ENCODE assay signal across 8 mouse cellular contexts in the genomic region with DNA sequence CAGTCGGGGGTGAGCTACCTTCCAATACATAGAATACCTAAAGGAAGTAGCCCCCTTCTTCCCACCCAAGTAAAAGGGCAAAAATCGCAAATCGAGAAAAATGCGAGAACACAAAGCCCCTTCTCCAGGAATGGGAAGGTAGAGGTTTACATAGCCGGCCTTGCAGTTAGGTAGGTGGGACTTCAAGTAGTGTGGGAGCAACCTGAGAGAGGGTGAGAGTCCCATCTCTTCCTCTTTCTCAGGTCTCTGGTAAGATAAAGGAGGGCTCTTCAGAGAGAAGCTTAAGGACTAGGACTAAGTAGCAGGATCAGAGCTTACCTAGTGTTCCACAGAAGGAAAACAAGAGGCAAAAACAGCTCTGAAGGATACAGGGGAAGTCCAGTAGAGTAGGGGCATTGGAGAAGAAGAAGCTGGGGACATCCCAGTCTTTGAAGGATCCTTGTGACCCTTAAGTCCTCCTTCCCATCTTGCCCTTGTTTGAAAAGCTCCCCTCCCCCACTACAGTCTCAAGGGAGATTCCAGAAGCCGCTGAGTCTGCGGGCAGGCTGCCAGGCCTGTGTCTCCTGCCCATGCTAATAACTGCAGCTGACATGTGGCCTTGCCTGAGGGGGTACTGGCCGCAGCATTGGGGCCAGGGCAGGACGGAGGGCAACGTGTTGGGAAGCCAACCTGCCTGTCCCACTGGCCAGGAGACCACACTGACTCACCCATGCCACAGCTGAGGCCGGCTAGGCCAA. TPM values are rescaled to one million over a fixed set of nuclear protein-coding genes. Genes with fewer than 3 reads are reported as not detected.
DNase-seq lines count a peak whose midpoint lies in the region; ATAC-seq and TF ChIP-seq lines count a peak whose summit lies in the region.

No protein-coding gene starts in this region.

- H3K36me3 ChIP-seq in heart, adult 2 months (ENCODE audit: control insufficient read depth, insufficient read depth, low read length) = no peaks in the 10 kb centered on the region
- H3K36me3 ChIP-seq in liver, postnatal 0 days (replicated peaks; ENCODE audit: insufficient read depth, low read length) = no peaks in the 10 kb centered on the region

- peaks cover 18% of the 10 kb centered on the region for H3K4me1 ChIP-seq in heart, adult 2 months (ENCODE audit: control insufficient read depth, insufficient read depth, low read length)
- H3K4me1 ChIP-seq in liver, postnatal 0 days (ENCODE audit: insufficient read depth) = peaks cover 74% of the 10 kb centered on the region

- no peak for TF ChIP-seq CTCF in heart, adult 2 months (IDR thresholded peaks at IDR 0.05)
- no peak for TF ChIP-seq CTCF in liver, postnatal 0 days (IDR thresholded peaks at IDR 0.05; ENCODE audit: low read depth)

- peak overlapping the region; percentile 17; the same call in 1 of the 2 replicates for H3K9ac ChIP-seq in heart, adult 2 months (ENCODE audit: low read depth, low read length)
- peak overlapping the region; percentile 68 for H3K9ac ChIP-seq in liver, postnatal 0 days (replicated peaks)

- H3K27me3 ChIP-seq in heart, adult 2 months (ENCODE audit: control insufficient read depth, insufficient read depth, low read length) = no peaks in the 10 kb centered on the region
- no peaks in the 10 kb centered on the region for H3K27me3 ChIP-seq in liver, postnatal 0 days (ENCODE audit: insufficient read depth, low read length)

- H3K4me3 ChIP-seq in heart, adult 2 months = peak overlapping the region; percentile 31; the same call in 1 of the 2 replicates
- H3K4me3 ChIP-seq in liver, postnatal 0 days (ENCODE audit: low read depth, low read length) = peak overlapping the region; percentile 70; the same call in 1 of the 2 replicates

- no peaks in the 10 kb centered on the region for H3K79me2 ChIP-seq in heart, adult 2 months (replicated peaks; ENCODE audit: control insufficient read depth, insufficient read depth, low read length)

- H3K27ac ChIP-seq in heart, adult 2 months = peak overlapping the region; percentile 99
- peak overlapping the region; percentile 98 for H3K27ac ChIP-seq in liver, postnatal 0 days (ENCODE audit: low read depth)

- intact Hi-C loops in heart, adult 2 months (cut with DNase I) = no loop called here

- H3K4me2 ChIP-seq in liver, postnatal 0 days (ENCODE audit: low read depth, low read length) = peak overlapping the region; percentile 96

- no peaks in the 10 kb centered on the region for H3K9me3 ChIP-seq in liver, postnatal 0 days (ENCODE audit: low read length)

- 0 out of 2 replicates have a peak, but pooled peaks have one; percentile 21 for TF ChIP-seq POLR2A in heart, adult 2 months (IDR thresholded peaks at IDR 0.05; ENCODE audit: insufficient read depth, low read depth, low read length)

- 0 out of 2 replicates have a peak, but pooled peaks have one; percentile 46 for TF ChIP-seq EP300 in heart, adult 2 months (IDR thresholded peaks at IDR 0.05; ENCODE audit: insufficient read depth, low read depth, low read length)
- TF ChIP-seq EP300 in liver, postnatal 0 days (IDR thresholded peaks at IDR 0.05; ENCODE audit: low read depth) = 0 out of 2 replicates have a peak, but pooled peaks have one; percentile 10

- DNase-seq in ovary, postnatal 36 days (ENCODE audit: low spot score) = peak; percentile 74
- no peak for DNase-seq in ovary, postnatal 14 days (ENCODE audit: low spot score)
- peak; percentile 69 for DNase-seq in brain, adult 2 months (ENCODE audit: low read depth, low spot score)
- DNase-seq in heart, adult 2 months = peak; percentile 79 to 85
- peak; percentile 93 for DNase-seq in kidney, adult 18-20 months
- peak; percentile 64 for DNase-seq in liver, postnatal 0 days
- peak; percentile 65 for DNase-seq in retina, postnatal 7 days (ENCODE audit: low read depth, low spot score)
- no peak for DNase-seq in right cerebral cortex, adult 2 months (ENCODE audit: low spot score in 2 of 2)

- no peak for ATAC-seq in liver, postnatal 0 days

- WGBS in heart, adult 2 months = 26% methylated on average over 11 of the region's 11 CpGs
- 35% methylated on average over 11 of the region's 11 CpGs for WGBS in liver, postnatal 0 days (ENCODE audit: insufficient replicate concordance)

RNA-seq across cellular contexts. Expression of a gene that starts 2.3 kb away (rescaled TPM):
- total RNA-seq in heart, adult 2 months (2021) = 10 to 100 TPM; 10.4 to 19.0 TPM
- 13.1 and 17.3 TPM in 2 replicates for polyA plus RNA-seq in heart, adult 2 months (2012; rRNA removed)
- polyA plus RNA-seq in liver, postnatal 0 days (2015; fragmentation: Nextera tagmentation; extraction: Ambion mirVana) = 14.2 and 21.9 TPM in 2 replicates

RNA-seq across cellular contexts. Expression of a gene that starts 9.6 kb away (rescaled TPM):
- 1 to 10 TPM; 2.0 TPM for total RNA-seq in heart, adult 2 months (2021)
- polyA plus RNA-seq in heart, adult 2 months (2012; rRNA removed) = 2.3 and 2.4 TPM in 2 replicates
- 12.0 and 12.2 TPM in 2 replicates for polyA plus RNA-seq in liver, postnatal 0 days (2015; fragmentation: Nextera tagmentation; extraction: Ambion mirVana)

RNA-seq across cellular contexts. Expression of a gene that starts 11.2 kb away (rescaled TPM):
- 10 to 100 TPM; 38.1 to 50.5 TPM for total RNA-seq in heart, adult 2 months (2021)
- 33.7 and 46.3 TPM in 2 replicates for polyA plus RNA-seq in heart, adult 2 months (2012; rRNA removed)
- 67.1 and 70.8 TPM in 2 replicates for polyA plus RNA-seq in liver, postnatal 0 days (2015; fragmentation: Nextera tagmentation; extraction: Ambion mirVana)

RNA-seq across cellular contexts. Expression of a gene that starts 11.4 kb away (rescaled TPM):
- total RNA-seq in heart, adult 2 months (2021) = 100 to 1,000 TPM; 591 to 662 TPM
- 464 and 584 TPM in 2 replicates for polyA plus RNA-seq in heart, adult 2 months (2012; rRNA removed)
- 780 and 831 TPM in 2 replicates for polyA plus RNA-seq in liver, postnatal 0 days (2015; fragmentation: Nextera tagmentation; extraction: Ambion mirVana)

RNA-seq across cellular contexts. Expression of a gene that starts 11.6 kb away (rescaled TPM):
- total RNA-seq in heart, adult 2 months (2021) = 1 to 10 TPM; 1.3 to 2.1 TPM
- polyA plus RNA-seq in heart, adult 2 months (2012; rRNA removed) = not detected in 2 replicates
- 0.89 TPM in 1 of 2 replicates, not detected in the other for polyA plus RNA-seq in liver, postnatal 0 days (2015; fragmentation: Nextera tagmentation; extraction: Ambion mirVana)

Comparison
In these comparisons a context has a peak if more than half of its experiments do, and no peak if none do; other contexts are left out.
1. DNase-seq: peak in ovary, postnatal 36 days (single experiment), brain, adult 2 months (single experiment), heart, adult 2 months (2 of 2), kidney, adult 18-20 months (single experiment), liver, postnatal 0 days (single experiment) and retina, postnatal 7 days (single experiment); none in ovary, postnatal 14 days (single experiment) and right cerebral cortex, adult 2 months (0 of 2).